Mouse (Mus musculus) E14TG2a.4 (cell line): Measurements from ENCODE around the gene 1700034I23Rik.

ENCODE experiments used
- CTCF ChIP-seq: conservative IDR thresholded peaks from 2 replicates; pipeline ENCODE4 v1.5.1; 2014; ENCODE audit warnings: low read length
- NANOG ChIP-seq: IDR thresholded peaks from 2 replicates; pipeline ENCODE4 v1.6.1; 2014; ENCODE audit warnings: borderline replicate concordance, low read length, mixed read lengths
- POU5F1 ChIP-seq: IDR thresholded peaks from 2 replicates; pipeline ENCODE4 v1.6.1; 2014; ENCODE audit warnings: low read length, borderline replicate concordance

- TF ChIP-seq CTCF (no peak), POU5F1 (no peak), NANOG (no peak)
These were observed 36.2 kb upstream of the 1700034I23Rik start for GRCm38 (mm10) chr3:40938592-40938991.
